Mouse (Mus musculus) urinary bladder, postnatal 14 days (tissue): ENCODE data around the gene Hsd17b13.
"Not testable (repeated sequence)": the region's sequence is repeated elsewhere in the genome, so short reads cannot be mapped to it uniquely, and the experiment has no call there.

ENCODE experiments used
- DNase-seq: peaks from one replicate; pipeline ENCODE4 v3.0.0; 2021; ENCODE audit warnings: low spot score

Gene Hsd17b13

GRCm38 (mm10) chr5:103980705-103981560 is 3.7 kb upstream of the Hsd17b13 start:
- DNase-seq: no peak

DNA sequence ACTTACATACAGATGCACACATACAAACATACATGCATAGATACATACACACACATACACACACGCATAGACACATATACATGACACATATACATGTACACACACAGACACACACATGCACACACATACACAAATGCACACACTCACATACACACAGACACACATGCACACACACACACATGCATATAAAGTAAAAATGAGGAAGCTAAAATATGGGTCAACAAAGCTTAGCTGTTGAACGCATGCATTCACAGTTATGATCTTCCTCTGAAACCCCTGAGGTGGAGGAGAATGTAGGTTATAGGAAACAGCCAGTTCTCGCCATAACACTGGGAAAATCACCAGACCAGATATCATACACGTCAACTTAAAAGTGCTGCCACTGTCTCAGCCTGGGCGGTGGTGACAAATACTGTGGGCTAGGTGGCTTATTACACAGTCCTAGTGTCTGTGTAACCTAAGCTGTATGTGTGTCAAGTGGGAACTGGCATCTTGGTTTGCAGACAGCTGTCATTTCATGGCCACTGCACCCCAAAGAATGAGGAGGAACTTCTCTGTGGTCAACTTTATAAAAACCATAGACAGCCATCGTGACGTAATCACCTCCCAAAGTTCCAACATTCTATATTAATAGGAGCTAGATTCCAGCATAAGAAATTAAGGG is 829 bp upstream of the Hsd17b13 start:
- DNase-seq: no peak

DNA sequence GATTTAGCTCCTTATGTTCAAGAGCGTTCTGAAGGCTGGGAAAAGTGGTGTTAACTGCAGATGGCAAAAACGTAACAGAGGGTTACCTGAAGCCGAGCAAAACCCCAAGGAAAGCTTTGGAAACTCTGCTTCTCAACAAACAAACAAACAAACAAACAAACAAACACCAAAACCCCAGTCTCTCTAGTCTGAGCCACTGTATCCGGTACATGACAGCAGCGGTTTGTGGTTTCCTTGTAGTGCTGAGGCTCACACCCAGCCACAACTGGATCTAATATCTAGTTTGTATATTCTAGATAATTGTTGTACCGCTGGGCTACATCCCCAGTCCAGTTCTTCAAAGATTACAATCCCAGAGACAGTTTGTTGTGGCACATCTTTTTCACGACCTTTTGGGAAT is 1.5 kb downstream of the Hsd17b13 start:
- DNase-seq: no peak

DNA sequence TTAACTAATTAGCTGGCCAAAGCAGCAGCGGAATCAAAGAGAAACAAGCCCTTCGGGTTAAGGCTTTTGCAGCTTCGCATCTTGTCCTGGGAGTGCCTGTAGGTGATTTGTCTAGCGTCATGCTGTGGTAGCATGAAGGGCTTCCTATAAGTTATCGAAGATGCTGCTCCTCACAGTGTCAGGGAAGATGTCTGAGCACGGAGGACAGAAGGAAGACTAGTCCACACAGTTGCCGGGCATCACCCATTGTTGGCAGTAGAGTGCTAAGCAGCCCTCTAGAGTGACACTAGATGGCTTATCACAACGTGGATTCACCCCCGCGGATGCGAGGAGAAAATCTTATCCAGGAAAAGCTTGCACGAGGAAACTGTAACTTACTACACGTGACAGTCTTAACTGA is 4.4 kb downstream of the Hsd17b13 start:
- no peak for DNase-seq

DNA sequence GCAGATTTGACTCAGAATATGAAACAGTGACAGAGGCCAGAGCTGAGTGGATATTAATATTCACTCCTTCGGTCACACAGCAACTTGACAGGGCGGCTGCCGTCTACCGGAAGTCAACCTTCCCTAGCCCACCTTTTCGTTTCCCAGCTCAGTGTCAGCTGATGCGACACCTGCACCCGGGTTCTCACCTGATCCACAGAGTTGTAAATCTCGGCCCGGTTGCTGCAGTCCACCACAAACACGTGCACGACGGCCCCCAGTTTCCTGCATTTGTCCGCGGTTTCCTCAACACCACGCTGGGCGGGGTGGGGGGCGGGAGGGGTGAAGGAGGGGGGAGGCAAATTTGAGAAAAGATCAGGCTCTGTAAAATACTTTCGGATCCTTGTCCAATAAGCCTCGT is 4.8 kb downstream of the Hsd17b13 start:
- DNase-seq: no peak

GRCm38 (mm10) chr5:103971051-103971450 is 6.2 kb downstream of the Hsd17b13 start:
- no peak for DNase-seq

DNA sequence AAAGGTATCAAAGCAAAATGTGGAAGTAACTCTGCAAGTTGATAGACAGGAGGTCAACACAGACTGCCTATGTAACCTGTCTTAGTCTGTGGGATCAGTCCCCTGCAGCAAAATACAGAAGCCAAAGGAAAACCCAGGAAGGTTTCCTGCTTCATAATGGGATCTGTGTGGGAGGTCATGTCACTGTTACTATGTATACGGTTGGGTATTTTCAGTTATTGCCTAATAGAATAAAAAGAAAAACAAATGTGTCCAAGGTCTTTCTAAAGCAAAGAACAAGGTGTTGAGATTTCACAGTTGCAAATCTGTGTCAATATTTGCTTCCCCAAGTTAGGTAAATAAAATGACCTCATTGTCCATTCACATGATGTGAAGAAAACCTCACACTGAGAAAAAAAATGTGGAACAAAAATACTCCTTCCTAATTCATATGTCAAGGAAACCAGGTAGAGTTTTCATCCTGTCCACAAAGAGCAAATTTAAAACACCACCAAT is 14.2 kb downstream of the Hsd17b13 start:
- no peak for DNase-seq

GRCm38 (mm10) chr5:103954638-103955037 is 22.6 kb downstream of the Hsd17b13 start:
- no peak for DNase-seq

- no peak for DNase-seq
Measured at GRCm38 (mm10) chr5:103953135-103954083, 23.8 kb downstream of the Hsd17b13 start.

GRCm38 (mm10) chr5:103950138-103950537 is 27.1 kb downstream of the Hsd17b13 start:
- not testable (repeated sequence) for DNase-seq

DNA sequence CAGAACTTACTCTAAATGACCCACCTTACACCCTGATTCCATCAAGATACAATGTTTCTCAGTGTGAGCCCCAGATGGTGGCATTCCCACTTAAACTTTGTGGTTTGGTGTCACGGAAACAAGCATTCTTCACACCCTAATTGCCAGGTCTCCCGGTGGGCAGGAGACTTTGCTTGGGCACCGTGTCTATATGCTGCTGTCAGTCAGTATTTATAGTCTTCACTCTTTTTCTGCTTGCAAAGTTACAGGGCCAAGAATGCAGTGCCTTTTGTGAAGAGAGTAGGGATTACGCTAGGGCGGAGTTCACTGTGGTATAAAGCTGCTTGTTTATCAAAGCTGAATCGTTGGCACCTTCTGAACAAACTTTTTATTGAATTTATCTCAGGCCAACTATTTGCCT is 34.0 kb downstream of the Hsd17b13 start:
- no peak for DNase-seq

DNA sequence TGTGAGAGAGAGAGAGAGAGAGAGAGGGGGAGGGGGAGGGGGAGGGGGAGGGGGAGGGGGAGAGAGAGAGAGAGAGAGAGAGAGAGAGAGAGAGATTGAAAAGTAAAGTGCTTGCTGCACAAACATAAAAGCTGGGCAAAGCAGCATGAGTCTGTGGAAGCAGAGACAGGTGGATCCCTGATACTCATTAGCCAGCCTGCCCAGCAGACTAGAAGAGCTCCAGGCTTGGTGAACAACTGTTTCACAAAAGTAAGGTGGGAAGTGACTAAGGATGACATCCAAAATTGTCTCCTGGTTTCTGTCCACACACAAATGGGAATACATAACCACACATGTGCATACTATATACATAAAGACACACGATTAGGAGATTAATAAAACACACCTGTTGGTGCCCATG is 37.4 kb downstream of the Hsd17b13 start:
- no peak for DNase-seq

DNA sequence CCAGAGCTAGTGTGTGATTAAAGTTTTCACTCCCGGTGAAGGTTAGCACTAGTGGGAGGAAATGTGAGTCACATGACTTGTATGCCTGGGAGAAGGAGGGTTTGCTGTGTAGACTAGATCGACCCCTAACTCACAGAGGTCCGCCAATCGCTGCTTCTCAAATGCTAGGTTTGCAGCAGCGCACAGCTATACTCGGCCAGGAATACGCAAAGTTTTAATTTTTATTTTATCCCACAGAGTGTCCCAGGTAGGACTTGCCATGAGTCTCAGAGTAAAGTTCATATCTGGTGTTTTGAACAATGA is 37.9 kb downstream of the Hsd17b13 start:
- no peak for DNase-seq

GRCm38 (mm10) chr5:103938547-103939349 is 38.5 kb downstream of the Hsd17b13 start:
- DNase-seq: no peak

- no peak for DNase-seq
Measured at GRCm38 (mm10) chr5:103936906-103937589, 40.2 kb downstream of the Hsd17b13 start.

DNA sequence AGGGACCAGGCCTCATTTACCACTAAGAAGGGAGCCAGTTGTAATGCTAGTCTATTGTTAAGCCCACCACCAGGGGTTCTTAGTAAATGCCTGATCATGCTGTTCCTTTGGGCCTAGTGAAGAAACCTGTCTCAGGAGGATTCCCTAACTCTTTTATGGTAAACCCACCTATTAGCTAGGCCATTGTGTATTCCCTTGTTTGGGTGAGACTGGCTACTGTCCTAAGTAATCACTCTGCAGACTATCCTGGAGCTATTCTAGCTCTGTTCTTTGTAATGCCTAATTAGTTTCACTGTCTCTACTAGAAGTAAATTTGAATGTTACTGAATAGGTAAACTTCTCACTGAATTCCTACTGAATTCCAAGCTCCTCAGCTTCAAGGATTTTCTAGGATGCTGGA is 45.3 kb downstream of the Hsd17b13 start:
- not testable (repeated sequence) for DNase-seq

DNA sequence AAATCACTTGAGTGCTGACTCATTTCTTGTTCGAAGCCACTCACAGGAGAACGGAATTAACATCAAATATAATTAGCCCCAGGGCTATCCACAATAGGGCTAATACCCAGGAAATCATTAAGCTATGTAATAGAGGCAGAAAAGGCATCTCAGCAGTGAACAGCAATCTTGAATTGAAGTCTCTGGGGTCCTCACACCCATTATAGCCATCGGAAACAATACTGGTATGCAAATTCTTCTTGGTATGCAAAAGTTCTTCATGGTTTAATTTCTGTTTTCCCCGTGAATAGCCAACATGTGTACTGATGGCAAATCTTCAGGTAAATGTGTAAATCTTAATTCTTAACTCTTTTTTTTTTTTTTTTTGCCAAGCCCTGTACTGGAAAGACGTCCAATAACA is 46.7 kb downstream of the Hsd17b13 start:
- DNase-seq: no peak

DNA sequence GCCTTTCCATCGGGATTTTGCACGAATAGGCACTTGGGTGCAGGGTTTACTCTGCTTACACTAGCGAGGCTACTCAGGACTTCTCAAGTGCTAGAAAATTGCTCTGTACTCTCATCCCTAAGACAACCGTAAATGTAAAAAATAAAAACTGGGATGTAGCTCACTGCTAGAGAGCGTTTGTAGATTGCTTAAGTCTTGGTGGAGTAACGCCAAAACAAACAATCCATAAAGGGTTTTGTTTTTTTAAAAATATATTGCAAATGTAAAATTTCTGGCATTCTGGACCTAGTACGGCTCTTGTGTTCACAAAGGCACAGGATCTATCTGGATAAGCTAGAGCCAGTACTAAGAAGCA is 49.0 kb downstream of the Hsd17b13 start:
- no peak for DNase-seq

- DNase-seq: peak; percentile 96
Measured at GRCm38 (mm10) chr5:103927429-103928195, 49.6 kb downstream of the Hsd17b13 start.

GRCm38 (mm10) chr5:103926398-103926797 is 50.8 kb downstream of the Hsd17b13 start:
- no peak for DNase-seq
